Mouse (Mus musculus): ENCODE results near the gene Mrps6.
"Not testable (repeated sequence)": the region's sequence is repeated elsewhere in the genome, so short reads cannot be mapped to it uniquely, and the experiment has no call there.

Gene Mrps6

DNA sequence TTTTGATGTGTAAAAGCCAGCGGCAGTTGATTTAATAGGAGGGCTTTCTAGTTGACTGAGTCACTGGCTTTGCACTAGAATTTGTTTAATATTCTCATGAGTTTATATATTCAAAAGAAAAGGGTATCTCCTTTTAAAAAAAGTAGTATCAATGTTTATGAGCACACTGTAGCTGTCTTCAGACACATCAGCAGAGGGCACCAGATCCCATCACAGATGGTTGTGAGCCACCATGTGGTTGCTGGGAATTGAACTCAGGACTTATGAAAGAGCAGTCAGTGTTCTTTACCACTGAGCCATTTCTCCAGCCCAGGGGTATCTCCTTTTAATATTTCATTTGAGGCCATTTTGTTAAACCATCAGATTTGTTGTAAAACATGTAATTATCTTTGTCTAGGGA lies 4.8 kb downstream of the Mrps6 start:
- DNase-seq (ENCODE audit: extremely low read depth, low read depth) = no peak

DNA sequence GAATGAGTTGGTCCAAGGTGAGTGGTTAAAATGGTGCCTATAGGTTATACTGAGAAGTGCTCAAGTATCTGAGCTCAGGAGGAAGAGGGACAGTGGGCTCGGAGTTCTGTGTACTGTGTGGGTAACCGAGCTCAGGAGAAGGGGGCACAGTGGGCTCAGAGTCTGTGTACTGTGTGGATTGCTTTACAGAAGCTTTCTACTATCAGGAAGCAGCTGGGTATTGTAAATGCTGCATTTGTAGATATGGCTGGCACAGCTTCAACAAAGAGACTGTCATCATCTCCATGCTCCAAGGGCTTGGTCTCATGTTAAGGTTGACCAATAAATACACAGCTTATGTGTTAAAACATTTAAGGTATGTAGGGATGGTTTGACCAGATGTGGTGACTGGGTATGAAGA lies 6.7 kb downstream of the Mrps6 start:
- DNase-seq (ENCODE audit: extremely low read depth, low read depth) = no peak

DNA sequence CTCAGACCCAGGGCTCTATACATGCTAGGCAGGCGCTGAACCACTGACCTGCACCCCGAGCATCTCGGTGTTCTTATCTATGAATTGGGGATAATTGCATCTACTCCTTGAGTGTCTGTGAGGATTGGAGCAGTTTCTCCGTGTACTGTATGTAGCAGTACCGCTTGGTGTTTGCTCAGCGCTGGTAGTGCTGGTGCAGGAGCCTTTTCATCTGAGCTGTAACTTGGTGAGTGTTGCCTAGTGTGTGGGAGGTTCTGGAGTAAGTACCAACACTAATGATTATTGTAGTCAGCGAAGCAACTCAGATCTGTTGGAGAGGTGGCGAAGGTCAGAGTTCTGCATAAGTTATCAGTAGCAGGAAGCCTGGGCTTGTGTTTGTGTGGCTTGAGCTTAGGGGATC lies 12.3 kb downstream of the Mrps6 start:
- DNase-seq (ENCODE audit: extremely low read depth, low read depth) = no peak

DNA sequence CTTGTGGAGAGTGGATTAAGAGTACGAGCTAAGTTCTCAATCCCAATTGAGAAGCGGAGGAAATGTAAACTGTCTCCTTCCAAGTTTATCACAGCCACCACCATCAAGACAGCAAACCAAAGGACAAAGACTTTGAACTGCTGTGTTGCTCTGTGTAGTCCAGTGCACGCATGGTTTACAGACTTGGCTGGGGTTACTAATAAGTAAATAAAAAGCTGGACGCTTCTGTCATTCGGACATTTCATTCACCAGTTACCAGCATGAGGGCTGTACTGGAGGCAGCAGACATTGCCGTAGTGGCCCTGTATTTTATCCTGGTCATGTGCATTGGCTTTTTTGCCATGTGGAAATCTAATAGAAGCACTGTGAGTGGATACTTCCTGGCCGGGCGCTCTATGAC lies 18.7 kb downstream of the Mrps6 start:
- no peak for DNase-seq (ENCODE audit: extremely low read depth, low read depth)

DNA sequence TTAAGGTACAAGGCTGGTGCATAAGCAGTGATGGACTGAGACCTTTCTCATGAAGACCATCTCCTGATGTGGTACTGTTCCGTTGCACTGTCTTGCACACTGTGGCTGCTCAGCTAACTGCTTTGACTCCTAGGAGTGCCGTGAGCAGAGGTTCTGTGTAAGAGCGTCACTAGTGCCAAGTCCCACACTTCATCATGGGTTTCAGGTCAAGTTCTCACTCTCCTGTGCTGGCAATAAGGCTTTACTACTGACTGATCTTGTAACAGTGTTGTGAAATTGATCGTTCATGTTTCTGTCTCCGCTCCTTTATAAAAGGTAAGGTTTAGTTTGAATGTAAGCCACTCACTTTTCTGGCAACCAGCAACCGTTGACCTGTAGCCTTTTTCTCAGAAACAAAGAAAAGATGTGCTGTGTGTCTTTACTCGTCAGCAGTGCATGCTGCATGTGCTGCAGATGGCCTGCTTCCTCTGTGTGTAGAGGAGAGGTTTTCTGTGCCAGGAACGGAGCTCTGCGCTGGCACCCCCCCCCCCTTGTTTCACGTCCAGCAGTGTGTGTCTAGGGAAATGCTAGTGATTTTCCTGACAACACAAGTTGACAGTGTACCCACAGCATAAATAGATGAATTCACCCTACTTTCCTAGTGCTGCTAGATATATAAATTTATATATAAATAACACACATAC lies 25.8 kb downstream of the Mrps6 start:
- no peak for DNase-seq (ENCODE audit: extremely low read depth, low read depth)

DNA sequence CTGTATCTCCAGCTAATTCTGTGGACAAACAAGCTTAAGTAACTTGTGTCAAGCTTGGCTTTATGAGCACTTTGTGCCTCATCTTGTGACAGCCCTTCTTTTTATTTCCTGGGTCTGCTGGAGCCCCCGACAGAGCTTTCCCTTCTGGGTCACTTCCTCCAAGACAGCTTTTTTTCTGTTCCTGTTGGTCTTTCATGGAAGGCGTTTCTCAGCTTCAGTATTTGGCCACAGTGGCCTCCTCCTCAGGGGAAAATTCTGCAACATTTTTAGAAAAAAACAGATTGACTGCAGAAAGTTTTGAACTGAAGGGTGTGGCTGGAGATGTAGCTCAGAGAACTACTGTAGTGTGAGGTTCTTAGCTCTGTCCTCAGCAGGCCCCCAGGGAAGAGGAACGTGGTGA lies 31.2 kb downstream of the Mrps6 start:
- DNase-seq (ENCODE audit: extremely low read depth, low read depth) = no peak

DNA sequence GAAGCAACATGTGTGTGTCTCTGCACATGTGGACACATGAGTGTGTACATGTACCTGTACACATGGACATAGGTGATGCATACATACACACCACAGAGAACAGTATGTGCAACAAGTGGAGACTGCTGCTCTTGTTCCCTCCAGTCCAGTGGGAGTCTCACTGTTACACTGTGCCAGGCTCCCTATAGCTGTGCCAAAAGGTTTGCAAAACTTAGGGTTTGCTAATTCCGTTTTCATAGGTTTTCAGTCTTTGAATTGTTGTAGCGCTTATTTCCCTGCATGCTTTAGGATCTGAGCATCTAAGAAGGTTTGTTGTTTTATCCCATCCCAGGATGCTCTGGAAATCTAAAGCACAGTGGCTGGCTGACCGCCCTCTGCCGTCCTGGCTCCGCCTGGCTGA lies 33.8 kb downstream of the Mrps6 start:
- DNase-seq (ENCODE audit: extremely low read depth, low read depth) = no peak

DNA sequence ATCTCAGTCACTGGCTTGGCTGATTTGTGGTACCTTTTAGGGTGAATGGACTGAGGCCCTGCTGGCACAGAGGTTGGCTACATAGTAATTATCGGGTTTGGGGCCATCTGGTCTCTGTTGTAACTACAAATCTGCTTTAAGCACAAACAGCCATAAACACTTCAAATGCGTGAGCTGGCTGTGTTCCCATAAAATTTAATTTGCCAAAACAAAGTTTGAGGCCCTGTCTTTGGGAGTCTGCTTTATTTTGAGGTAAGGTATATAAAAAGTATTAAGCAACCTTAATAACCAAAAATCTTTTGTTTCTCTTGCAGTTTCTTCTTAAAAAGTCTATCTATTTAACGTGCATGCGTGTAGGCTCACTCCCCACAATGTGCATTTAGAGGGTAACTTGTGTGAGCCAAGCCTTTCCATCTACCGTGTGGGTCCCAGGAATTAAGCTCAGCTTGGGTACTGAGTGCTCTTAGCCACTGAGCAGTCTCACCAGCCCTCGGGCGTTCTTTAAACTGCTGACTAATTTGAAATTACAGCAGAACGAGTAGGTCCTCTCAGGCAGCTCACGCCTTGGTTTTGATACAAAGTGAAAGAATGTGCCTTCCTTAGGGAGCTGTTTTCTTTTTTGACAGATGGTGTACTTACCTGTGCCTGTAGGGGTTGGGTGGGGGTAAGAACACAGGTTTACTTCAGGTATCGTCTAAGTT lies 40.4 kb downstream of the Mrps6 start:
- no peak for DNase-seq (ENCODE audit: extremely low read depth, low read depth)

DNA sequence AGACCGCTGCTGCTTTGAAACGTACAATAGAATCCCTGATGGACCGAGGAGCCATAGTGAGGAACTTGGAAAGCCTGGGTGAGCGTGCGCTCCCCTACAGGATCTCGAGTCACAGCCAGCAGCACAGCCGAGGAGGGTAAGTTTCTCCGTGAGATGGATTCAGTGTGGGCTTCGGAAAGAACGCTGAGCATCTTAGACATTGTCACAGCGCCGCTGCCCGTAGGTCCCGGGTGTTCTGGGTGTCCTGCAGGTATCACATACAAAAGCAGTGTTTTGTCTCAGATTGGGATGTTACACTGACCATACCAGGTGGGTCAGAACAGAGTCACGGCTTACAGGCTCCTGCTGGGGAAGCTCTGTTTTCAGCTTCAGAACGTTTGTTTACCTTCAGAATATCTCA lies 41.5 kb downstream of the Mrps6 start:
- no peak for DNase-seq (ENCODE audit: extremely low read depth, low read depth)

DNA sequence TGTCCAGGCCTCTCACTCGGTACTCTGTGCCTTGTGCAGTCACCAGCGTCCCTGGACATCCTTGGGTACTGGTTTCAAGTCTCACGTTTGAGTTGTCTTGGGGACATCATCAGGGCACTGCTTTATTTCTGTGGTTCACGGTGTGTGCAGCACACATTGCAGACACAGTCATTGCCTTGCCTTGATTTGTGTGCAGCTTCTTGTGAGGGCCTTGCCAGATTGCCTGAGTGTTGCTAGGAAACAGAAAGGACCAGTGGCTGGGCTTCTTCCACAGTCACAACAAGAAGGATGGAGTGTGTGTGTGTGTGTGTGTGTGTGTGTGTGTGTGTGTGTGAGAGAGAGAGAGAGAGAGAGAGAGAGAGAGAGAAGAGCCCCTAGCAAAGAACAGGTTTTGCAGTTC lies 42.0 kb downstream of the Mrps6 start:
- no peak for DNase-seq (ENCODE audit: extremely low read depth, low read depth)

DNA sequence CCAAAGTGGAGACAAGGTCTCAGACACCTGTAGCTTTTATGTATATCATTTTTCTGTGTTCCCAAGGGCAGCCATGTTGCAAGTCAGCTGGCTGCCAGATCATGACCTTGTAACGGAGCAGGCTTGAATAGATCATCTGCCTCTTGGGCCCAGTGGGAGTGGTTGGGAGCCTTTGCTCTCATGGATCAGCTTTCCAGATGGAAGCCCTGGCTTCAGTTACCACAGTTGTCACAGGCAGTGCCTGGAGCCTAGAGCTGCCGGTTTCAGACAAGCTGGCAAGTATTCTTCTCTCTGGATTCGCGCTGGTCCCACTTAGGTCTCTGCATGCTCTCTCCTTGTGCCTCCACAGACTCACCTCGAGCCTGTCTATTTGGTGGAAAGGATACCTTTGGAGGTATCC lies 44.0 kb downstream of the Mrps6 start:
- no peak for DNase-seq (ENCODE audit: extremely low read depth, low read depth)

DNA sequence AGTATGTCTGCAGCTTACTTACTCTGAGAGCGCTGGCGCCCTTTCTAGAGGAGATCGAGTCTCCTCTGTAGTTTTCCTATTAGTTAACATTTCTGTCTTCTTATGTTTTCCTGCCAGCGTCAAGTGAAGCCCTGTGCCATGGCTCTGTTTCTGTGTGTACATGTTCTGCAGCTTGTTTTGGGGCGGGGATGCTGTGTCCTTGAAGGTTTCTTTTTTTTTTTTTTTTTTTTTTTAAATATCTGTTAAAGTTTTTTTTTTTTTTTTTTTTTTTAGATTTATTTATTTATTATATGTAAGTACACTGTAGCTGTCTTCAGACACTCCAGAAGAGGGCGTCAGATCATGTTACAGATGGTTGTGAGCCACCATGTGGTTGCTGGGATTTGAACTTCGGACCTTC lies 44.9 kb downstream of the Mrps6 start:
- not testable (repeated sequence) for DNase-seq (ENCODE audit: extremely low read depth, low read depth)

DNA sequence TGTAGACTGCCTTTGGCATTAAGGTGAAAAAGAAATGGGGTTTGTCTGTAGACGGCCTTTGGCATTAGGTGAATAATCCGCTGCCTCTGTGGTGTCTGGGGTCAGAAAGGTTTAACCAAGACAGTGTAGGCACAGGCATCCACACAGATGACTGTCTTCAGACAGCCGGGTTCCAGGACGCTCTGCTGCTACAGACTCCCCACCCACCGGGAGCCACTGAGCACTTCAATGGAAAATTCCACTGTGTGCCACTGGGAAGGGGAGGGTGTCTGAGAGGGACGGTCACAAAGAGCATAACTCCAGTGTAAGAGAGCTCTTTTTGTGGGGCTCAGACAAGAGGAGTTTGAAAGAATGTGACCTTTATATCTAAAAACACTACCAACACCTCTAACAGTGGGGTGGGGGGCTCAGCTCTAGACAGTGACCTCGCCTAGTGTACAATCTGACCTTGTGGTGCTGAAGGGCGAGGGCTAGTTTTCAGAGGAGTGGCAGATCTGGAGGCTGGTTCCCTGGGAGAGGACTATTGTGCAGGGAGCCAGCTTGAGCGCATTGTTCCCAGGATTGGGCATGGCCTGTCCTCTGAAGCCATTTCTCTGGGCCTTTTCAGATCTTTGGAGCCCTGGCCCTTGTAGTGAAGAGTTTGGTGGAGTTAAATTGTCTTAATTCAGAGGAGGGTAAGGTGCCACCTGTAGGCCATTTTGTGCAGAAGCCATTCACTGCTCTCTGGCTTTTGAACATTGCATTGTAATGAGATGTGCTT lies 45.7 kb downstream of the Mrps6 start:
- no peak for DNase-seq (ENCODE audit: extremely low read depth, low read depth)

DNA sequence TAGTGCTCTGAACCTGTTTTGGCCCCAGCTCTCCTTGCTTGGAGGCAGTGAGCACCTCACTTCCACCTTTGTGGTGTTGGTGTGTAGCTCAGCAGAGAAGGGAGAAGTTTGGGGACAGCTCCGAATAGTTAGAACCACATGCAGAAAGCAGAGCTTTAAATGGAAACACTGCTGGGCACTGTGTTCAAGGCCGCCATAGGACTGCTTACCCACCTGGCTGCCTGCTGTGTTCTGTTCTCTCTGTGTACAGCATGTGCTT lies 46.2 kb downstream of the Mrps6 start:
- DNase-seq (ENCODE audit: extremely low read depth, low read depth) = no peak

DNA sequence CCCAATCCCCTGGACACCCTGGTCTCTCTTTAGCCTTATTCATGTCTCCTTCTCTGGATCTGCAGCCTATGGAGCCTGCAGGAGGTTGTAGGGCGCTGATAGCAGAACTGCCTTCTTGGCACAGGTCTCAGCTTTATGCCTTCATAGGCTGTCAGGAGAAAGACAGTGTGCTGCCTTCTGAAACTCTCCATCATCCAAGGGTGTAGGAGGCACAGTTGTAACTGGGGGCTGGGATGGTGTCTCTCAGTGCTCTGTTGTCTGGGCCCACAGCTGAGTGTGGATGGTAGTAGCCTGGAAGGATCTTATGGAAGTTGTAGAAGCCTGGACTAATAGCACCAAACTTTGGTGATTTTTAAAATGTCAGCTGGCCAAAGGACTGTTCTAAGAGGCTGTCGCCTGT lies 46.9 kb downstream of the Mrps6 start:
- DNase-seq (ENCODE audit: extremely low read depth, low read depth) = no peak

DNA sequence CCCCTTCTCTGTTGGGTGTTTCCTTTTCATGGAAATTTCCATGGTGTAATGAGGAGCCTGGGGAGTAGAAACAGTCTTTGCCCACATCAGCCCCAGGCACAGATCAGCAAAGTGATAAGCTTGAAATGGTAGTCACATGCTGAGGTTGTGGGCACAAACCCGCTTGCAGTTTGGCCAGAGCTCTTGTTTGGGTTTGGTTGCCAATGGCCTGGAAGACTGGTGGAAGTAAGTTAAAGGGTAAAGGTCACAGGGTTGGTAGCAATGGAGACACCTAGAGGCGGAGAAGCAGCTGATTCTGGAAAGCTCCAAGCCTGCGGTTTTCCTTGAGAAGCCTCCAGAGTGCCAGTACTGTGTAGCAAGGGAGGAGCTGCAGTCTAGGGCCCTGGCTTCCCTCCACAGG lies 47.6 kb downstream of the Mrps6 start:
- DNase-seq (ENCODE audit: extremely low read depth, low read depth) = no peak

DNA sequence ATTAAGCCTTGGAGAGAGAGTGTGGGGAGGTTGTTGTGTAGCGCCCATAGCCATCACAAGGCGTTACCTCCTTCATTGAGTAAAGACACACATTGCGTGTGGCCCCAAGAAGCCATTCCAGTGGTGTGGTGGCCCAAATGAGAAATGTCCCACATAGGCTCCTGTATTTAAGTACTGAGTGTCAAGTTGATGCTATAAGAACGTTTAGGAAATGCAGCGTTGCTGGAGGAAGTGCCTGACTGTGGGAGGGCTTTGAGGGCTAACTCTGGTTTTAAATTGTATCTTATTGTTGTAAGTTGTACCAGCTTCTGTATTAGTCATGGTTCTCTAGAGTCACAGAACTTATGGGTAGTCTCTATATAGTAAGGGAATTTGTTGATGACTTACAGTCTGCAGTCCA lies 49.3 kb downstream of the Mrps6 start:
- DNase-seq (ENCODE audit: extremely low read depth, low read depth) = no peak

DNA sequence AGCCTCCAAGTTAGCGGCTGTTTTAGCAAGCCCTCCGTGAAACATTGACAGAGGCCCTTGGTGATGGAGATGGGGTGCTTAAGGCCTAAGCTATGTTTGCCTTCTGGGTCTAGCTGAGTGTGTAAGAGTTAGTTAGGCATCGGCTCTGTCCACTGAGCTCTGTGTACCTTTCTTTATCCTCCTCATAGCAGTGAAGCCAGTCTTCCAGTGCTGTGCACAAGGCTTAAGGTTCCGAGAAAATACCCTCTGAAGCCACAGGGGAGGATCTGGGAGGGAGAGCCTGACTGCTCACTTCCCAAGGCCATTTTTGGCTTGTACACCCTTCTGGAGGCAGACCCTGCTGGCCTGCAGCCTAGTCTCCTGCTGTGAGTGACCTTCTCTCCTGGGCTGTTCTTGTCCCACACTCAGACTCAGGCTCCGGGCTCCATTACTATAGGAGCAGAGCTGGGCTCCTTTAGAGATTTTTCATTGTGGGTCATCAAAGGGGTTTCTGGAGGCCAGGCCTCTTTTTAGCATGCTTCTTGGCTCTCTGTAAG lies 56.7 kb downstream of the Mrps6 start:
- DNase-seq (ENCODE audit: extremely low read depth, low read depth) = no peak

DNA sequence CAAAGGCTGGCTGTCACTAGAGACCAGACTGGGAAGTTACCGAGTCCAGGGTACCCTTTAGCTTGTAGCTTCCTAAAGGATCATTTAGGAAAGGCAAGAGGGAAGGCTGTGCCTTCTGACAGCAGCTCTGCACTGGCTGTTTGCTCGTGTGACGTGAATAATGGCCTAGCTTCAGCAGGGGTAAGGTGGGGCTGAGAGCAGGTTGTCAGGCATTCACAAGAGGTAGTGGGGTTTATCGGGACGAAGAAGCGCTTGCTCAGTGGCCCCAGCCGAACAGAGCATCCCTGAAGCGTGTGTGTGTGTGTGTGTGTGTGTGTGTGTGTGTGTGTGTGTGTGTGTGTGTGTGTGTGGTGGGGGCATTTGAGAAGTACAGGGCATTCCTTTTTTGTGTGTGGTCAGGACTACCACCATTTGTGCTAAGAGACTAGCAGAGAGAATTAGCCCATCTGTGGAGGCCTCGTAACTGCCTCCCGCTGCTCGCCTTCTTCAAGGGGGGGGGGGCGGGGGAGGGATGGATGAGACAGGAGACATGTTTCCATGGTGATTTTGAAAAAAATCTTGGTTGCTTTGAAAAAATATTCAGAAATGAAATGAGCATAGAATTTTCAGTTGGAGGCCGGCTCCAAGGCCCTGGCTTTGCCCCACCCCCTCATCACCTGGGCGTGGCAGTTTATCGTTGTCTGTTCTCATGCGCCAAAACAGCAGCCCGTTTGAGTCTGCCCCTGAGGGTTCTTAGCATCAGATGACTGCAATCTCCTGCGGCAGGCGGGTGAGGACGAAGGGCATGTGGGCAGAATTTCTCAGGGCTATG lies 57.7 kb downstream of the Mrps6 start:
- DNase-seq (ENCODE audit: extremely low read depth, low read depth) = peak; percentile 16

DNA sequence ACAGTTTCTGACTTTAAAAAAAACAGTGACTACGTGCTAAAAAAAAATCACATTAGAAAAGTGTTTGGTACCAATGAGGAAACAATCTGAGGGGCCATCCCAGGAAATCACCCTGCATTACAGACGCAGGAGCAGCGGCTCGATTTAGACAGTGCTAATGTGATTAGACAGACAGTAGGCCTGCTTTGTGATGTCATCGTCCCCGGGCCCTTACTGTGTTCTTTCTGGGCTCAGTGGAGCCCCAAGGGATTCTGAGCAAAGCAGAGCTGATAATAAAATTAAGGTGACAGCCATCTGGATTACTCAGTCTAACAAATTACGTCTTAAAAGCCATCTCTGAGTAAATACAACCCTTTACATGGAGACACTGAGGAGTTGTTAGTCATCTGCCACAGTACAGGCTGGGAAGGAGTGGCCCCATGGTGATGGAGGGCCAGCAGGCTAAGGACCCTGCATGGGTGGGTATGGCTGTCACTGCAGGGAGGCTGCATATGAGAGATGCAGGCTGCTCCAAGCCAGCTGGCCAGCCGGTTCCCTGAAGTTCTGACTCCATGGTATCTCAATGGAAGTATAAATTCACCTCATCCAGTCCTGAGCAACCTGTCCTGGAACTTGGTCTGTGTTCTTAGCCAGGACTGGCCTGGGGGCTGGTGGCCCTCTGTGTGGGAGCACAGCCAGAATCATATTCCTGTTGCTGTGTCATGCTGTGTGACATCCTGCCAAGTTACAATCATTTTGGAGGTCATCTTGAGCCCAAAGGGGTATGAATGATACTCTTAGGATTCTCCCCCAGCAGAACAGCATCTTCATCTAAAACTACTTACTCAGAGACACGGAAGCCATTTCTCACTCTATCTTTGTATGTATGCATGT lies 59.5 kb downstream of the Mrps6 start:
- no peak for DNase-seq (ENCODE audit: extremely low read depth, low read depth)

DNA sequence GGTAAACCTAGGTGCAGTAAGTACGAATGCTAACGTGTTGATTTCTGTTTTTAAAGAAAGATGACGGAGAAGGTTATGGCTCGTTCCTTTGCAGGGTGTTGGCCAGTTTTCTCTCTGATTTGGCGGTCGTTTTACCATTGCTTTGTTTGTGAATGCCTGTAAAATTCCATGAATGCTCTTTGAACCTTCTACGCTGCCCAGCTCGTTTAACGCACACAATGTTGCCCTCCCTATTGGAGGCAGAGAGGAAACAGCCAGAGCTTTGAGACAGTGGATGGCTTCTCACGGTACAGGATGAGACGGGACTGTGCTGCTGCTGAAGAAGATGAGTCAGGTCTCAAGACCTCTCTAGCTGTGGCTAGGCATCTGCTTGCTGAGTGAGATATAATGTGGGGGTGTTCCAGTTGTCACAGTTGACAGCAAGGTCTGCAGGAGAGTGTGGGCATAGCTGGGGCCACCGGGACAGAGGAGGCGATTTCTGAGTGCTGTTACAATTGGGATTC lies 61.0 kb downstream of the Mrps6 start:
- DNase-seq (ENCODE audit: extremely low read depth, low read depth) = no peak

Data from MEL-GATA-1-ER (cell line).